Mouse (Mus musculus) liver, embryonic 14.5 days (tissue): ENCODE data around the gene Slc25a45. TPM values are rescaled to one million over a fixed set of nuclear protein-coding genes. Genes with fewer than 3 reads are reported as not detected.
A peak's percentile ranks its signal among the peaks of the same experiment; 100 is the strongest.

Source experiments
- ATAC-seq: fragments of 200-750 bp; cut with Nextera tagmentation; 2 replicates; pipeline ENCODE4 v1.8.0; 2017; ENCODE audit warnings: moderate number of reproducible peaks, mild to moderate bottlenecking, moderate library complexity; ENCODE audit not compliant: insufficient read depth
- DNase-seq, 3 experiments: peaks; one replicate each; pipeline ENCODE4 v3.0.0-alpha.2; 2012 to 2013; ENCODE audit warnings: low read depth in 3 of 3, low spot score in 3 of 3
- H3K27ac ChIP-seq: fragments of 300-500 bp; sonication (generic); 2 replicates; pipeline ENCODE4 v1.5.1; 2014; ENCODE audit warnings: moderate library complexity, mild to moderate bottlenecking, control low read depth, inconsistent platforms
- H3K27me3 ChIP-seq: fragments of 300-500 bp; sonication (generic); 2 replicates; pipeline ENCODE4 v1.6.1; 2014; ENCODE audit warnings: mild to moderate bottlenecking, low read length, moderate library complexity; ENCODE audit not compliant: control insufficient read depth, insufficient read depth
- H3K36me3 ChIP-seq: fragments of 300-500 bp; sonication (generic); replicated peaks from 2 replicates; pipeline ENCODE4 v1.6.1; 2014; ENCODE audit warnings: low read depth; ENCODE audit not compliant: control insufficient read depth, insufficient read depth
- H3K4me1 ChIP-seq, 2 experiments: fragments of 200-500 bp in 1 of 2; fragments of 300-500 bp in 1 of 2; sonication (generic) in 1 of 2; replicated peaks; 2 replicates each; pipeline ENCODE4 v1.6.1; 2012 to 2014; ENCODE audit warnings: antibody characterized with exemption in 1 of 2, inconsistent platforms in 1 of 2, low read length in 1 of 2; ENCODE audit not compliant: control insufficient read depth in 2 of 2, insufficient read depth in 2 of 2
- H3K4me2 ChIP-seq: fragments of 300-500 bp; sonication (generic); 2 replicates; pipeline ENCODE4 v1.6.1; 2014; ENCODE audit warnings: low read depth, mild to moderate bottlenecking, control low read depth, moderate library complexity
- H3K4me3 ChIP-seq, 2 experiments: fragments of 200-500 bp in 1 of 2; fragments of 300-500 bp in 1 of 2; sonication (generic) in 1 of 2; 2 replicates each; pipeline ENCODE4 v1.5.1; 2012 to 2014; ENCODE audit warnings: low read depth in 2 of 2, low read length in 2 of 2, mild to moderate bottlenecking in 2 of 2, control low read depth in 1 of 2, inconsistent platforms in 1 of 2, moderate library complexity in 1 of 2; ENCODE audit not compliant: insufficient read depth in 1 of 2
- H3K9ac ChIP-seq: fragments of 300-500 bp; sonication (generic); replicated peaks from 2 replicates; pipeline ENCODE4 v1.6.1; 2014; ENCODE audit warnings: mild to moderate bottlenecking, control low read depth, moderate library complexity
- H3K9me3 ChIP-seq: fragments of 300-500 bp; sonication (generic); 2 replicates; pipeline ENCODE4 v1.6.1; 2016; ENCODE audit warnings: low read length, mixed read lengths; ENCODE audit not compliant: control insufficient read depth
- CTCF ChIP-seq: IDR thresholded peaks from 2 replicates; pipeline ENCODE4 v1.5.1; 2016; ENCODE audit warnings: antibody characterized with exemption, low read depth, control low read depth
- EP300 ChIP-seq: IDR thresholded peaks from 2 replicates; pipeline ENCODE4 v1.6.1; 2016; ENCODE audit warnings: antibody characterized with exemption, low read depth
- WGBS: fragments of 180-500 bp; shearing (Covaris S2); extraction: QIAGEN DNeasy Blood & Tissue Kit; methylation state at CpG from one replicate; pipeline ENCODE4 v1.1.7; 2014; ENCODE audit not compliant: insufficient replicate concordance; 5-methylcytosine and 5-hydroxymethylcytosine counted together
- polyA plus RNA-seq, 2 experiments: library from polyadenylated mRNA; depleted of rRNA in 1 of 2; stranded (reverse) in 1 of 2; unstranded in 1 of 2; fragments of >200 nt; fragmentation: Nextera tagmentation in 1 of 2; extraction: Ambion mirVana in 1 of 2; gene quantifications; 2 replicates each; pipeline versions ENCODE4 v1.2.1 to v1.2.3; 2012 to 2014

Slc25a45 gene
- 5.3 and 5.8 TPM in 2 replicates for polyA plus RNA-seq (2012; rRNA removed)
- 3.2 and 4.6 TPM in 2 replicates for polyA plus RNA-seq (2014; fragmentation: Nextera tagmentation; extraction: Ambion mirVana)

DNA sequence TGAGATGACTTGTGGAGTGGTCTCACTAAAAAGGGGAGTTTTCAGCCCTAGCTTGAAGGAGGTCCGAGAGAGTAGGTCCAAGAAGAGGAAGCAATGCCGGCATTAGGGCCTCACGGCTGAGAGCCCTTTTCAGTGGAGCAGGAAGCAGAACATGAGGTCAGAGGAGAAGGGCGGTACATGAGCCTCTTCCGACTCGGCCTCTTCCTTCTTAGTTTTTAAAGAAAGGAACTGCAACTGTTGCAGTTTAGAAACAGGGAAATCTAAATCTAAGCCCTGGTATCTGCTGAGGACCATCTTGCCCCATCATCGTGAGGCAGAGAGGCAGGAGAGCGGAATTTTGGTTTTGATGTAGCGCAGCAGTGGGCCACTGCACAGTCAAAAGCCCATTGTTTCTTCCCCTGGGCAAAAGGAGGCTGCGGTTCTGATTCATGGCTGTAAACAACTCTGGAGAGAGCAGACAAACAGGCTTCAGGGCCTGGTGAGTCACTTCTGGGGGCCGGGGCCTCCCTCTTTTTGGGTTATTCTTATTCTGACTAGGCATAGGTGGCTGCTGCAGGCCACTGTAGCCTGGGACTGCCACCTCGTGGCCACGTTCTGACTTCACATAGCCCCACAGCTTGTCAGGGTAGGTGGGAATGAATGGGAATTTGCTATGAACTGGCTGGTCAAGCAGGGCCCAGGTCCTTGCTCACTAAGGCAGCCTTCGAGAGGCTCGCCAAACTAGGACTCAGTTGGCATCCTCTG is at the start of gene Slc25a45:
Gene Slc25a45, plus strand, starts transcription at position 191 of the 744 bp plus-strand sequence.
- no peaks in the 10 kb centered on the region for H3K36me3 ChIP-seq
- TF ChIP-seq CTCF (peak; percentile 89), EP300 (no peak)
- 27% methylated on average over 15 of the region's 15 CpGs for WGBS
- ATAC-seq (peak; percentile 34; the same call in 1 of the 2 replicates), DNase-seq (peak in 1 of 3 experiments; percentile 31)
- H3K4me1 ChIP-seq: peaks cover 13 to 28% of the 10 kb centered on the region in 2 experiments
- peak within 1 kb of the TSS; percentile 32 for H3K4me2 ChIP-seq
- H3K27ac ChIP-seq: peak within 1 kb of the TSS; percentile 48
- peak within 1 kb of the TSS; percentile 35 to 38 for H3K4me3 ChIP-seq
- peak within 1 kb of the TSS; percentile 5 for H3K9ac ChIP-seq
- H3K9me3 ChIP-seq: no peaks in the 10 kb centered on the region
- H3K27me3 ChIP-seq: no peaks in the 10 kb centered on the region

DNA sequence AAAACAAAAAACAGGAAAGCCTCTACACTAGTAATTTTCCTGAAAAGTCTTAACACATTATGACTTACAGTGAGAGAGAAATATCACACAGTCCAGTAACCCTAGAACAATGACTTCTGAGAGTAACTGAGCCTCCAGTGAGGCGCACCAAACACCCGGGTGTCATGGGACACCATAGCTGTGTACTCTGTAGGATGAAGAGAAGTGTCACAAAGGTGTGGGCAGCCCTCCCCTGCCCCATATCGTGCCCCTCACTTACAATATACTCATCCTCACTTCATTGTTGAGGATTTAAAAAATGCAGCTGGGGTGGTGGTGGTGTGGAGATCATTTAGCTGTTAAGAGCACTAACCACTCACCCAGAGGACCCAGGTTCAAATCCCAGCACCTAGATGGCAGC is 49.5 kb upstream of the Slc25a45 start:
- H3K9ac ChIP-seq: no peak overlapping the region

DNA sequence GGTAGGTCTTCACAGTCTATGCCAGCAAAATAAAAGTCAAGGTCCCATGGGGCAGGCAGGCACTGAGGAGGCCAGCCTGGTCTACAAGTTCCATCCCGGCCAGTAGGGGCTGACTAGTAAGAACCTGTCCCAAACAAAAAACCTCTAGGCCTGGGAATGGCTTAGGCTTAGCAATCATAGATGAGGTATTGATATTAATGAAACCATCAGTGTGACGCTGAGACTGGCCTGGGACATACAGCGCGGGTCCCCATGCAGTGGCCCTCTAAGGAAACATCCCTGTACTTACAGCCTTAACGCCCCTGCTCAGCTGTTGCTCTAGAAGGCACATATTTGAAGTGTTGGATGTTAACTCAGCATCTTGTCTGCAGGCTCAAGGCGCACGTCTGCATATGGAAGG is 48.7 kb upstream of the Slc25a45 start:
- 79% methylated on average over 7 of the region's 7 CpGs for WGBS
- Histone ChIP-seq H3K27me3 (no peaks in the 10 kb centered on the region), H3K4me3 (no peak overlapping the region), H3K4me2 (no peak overlapping the region), H3K4me1 (peaks cover 0 to 11% of the 10 kb centered on the region in 2 experiments; a peak in 3 of 4 replicates), H3K9ac (no peak overlapping the region), H3K36me3 (no peaks in the 10 kb centered on the region), H3K27ac (no peak overlapping the region), H3K9me3 (no peaks in the 10 kb centered on the region)
- no peak for ATAC-seq
- TF ChIP-seq CTCF (no peak), EP300 (no peak)
- DNase-seq: no peak

More for the DNA sequence above, 49.5 kb upstream of the Slc25a45 start:
- DNase-seq (no peak), ATAC-seq (no peak)
- Histone ChIP-seq H3K4me3 (no peak overlapping the region), H3K9me3 (no peaks in the 10 kb centered on the region), H3K27me3 (no peaks in the 10 kb centered on the region), H3K27ac (no peak overlapping the region), H3K4me1 (peaks cover 3 to 16% of the 10 kb centered on the region in 2 experiments), H3K4me2 (no peak overlapping the region), H3K36me3 (no peaks in the 10 kb centered on the region)
- TF ChIP-seq CTCF (no peak), EP300 (no peak)
- WGBS: 76% methylated on average over 3 of the region's 3 CpGs

DNA sequence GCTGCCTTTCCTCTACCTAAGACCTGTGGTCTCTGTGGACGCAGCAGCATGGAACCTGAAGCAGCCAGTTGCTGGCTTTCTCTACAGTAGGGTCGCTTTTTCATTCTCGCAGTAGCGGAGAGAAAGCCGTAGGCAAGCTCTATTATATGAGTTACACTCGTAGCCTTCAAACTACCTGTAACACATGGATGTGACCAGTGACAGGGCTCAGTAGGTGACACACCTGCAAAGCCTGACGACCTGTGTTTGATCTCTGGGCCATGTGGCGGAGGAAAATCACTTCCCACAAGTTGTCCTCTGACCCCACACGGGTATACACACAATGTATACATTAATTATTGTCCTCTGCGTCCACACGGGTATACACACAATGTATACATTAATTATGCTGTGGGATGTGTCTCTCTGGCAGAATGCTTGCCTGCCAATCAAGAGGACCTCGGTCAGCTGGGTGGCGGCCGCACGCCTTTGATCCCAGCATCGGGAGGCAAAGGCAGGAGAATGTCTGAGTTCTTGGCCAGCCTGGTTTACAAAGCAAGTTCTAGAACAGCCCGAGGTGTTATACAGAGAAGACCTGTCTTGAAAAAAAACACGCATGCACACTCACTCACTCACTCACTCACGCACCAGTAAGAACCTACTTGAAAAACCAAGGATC is 47.5 kb upstream of the Slc25a45 start:
- 73% methylated on average over 19 of the region's 19 CpGs for WGBS
- no peak overlapping the region for H3K27ac ChIP-seq
- TF ChIP-seq EP300 (no peak), CTCF (no peak)
- no peaks in the 10 kb centered on the region for H3K36me3 ChIP-seq
- H3K4me3 ChIP-seq: no peak overlapping the region
- H3K4me1 ChIP-seq: peaks cover 0 to 9% of the 10 kb centered on the region in 2 experiments; a peak in 3 of 4 replicates
- H3K9ac ChIP-seq: no peak overlapping the region
- H3K4me2 ChIP-seq: no peak overlapping the region
- no peaks in the 10 kb centered on the region for H3K27me3 ChIP-seq
- no peak for DNase-seq
- no peak for ATAC-seq
- H3K9me3 ChIP-seq: no peaks in the 10 kb centered on the region

DNA sequence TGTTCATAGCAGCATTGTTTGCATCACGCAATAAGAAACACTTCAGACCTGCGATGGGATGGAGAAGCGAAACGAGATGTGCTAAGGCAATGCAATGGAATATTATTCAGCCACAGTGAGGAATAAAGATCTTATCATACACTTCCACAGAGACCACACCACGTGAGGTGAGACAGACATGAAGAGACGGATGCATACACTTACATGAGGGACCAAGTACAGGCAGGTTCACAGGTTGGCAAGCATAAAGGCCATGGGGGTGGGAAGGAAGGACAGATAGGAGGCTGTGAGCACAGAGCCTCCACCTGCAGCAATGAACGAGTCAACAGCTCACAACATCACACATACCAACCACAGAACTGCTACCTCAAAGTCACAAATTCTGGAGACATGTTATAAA is 46.8 kb upstream of the Slc25a45 start:
- 70% methylated on average over 7 of the region's 7 CpGs for WGBS

More for the DNA sequence above, 46.8 kb upstream of the Slc25a45 start:
- no peaks in the 10 kb centered on the region for H3K9me3 ChIP-seq
- H3K4me3 ChIP-seq: no peak overlapping the region
- DNase-seq (no peak), ATAC-seq (no peak)
- H3K4me1 ChIP-seq: peaks cover 0 to 9% of the 10 kb centered on the region in 2 experiments; a peak in 3 of 4 replicates
- H3K36me3 ChIP-seq: no peaks in the 10 kb centered on the region
- TF ChIP-seq EP300 (no peak), CTCF (no peak)
- H3K27ac ChIP-seq: no peak overlapping the region
- H3K27me3 ChIP-seq: no peaks in the 10 kb centered on the region
- H3K4me2 ChIP-seq: no peak overlapping the region
- no peak overlapping the region for H3K9ac ChIP-seq
